Mouse (Mus musculus): ENCODE results near the gene Gdf11. TPM values are rescaled to one million over a fixed set of nuclear protein-coding genes. Genes with fewer than 3 reads are reported as not detected.

The Gdf11 gene
- total and polyA plus RNA-seq, 2 experiments from 2014 or later, result 6.7 to 19.1 TPM

DNA sequence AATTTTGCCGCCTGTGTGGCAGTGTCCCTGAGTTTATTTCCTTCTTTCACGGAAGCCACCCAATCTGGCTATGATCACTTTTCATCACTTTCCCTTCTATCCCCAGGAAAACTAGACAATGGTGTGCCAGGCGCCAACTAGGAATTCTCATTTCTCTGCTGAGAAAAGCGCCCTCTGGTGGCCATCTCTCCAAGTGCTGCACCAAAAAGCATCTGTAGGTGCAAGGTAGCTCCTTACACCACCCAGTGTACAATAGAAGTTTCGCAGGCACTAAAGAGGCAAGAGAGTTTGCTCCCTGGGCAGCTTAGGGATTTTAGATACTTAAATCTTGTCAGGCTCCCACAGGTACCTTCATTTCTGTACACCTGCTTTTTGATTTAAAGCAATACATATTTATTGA, 21.7 kb upstream of the Gdf11 start:
- H3K4me3 ChIP-seq (ENCODE audit: low read depth, low read length), result no peak overlapping the region
- H3K9me3 ChIP-seq (ENCODE audit: low read length), result no peaks in the 10 kb centered on the region
- peak overlapping the region; percentile 23; the same call in 1 of the 2 replicates for H3K27ac ChIP-seq (ENCODE audit: low read depth, low read length)
- peak; percentile 95 for DNase-seq
- 0 out of 2 replicates have a peak, but pooled peaks cover 4% of the 10 kb centered on the region for H3K36me3 ChIP-seq (ENCODE audit: insufficient read depth)
- H3K4me2 ChIP-seq (ENCODE audit: low read depth), result no peak overlapping the region
- ATAC-seq, result peak; percentile 62
- H3K27me3 ChIP-seq (ENCODE audit: insufficient read depth, low read length), result no peaks in the 10 kb centered on the region
- H3K4me1 ChIP-seq (ENCODE audit: insufficient read depth), result no peaks in the 10 kb centered on the region
- TF ChIP-seq CTCF (IDR thresholded peaks at IDR 0.05; ENCODE audit: low read depth), result peak; percentile 98
- no peak overlapping the region for H3K9ac ChIP-seq
- WGBS, result 4% methylated on average over 5 of the region's 5 CpGs

DNA sequence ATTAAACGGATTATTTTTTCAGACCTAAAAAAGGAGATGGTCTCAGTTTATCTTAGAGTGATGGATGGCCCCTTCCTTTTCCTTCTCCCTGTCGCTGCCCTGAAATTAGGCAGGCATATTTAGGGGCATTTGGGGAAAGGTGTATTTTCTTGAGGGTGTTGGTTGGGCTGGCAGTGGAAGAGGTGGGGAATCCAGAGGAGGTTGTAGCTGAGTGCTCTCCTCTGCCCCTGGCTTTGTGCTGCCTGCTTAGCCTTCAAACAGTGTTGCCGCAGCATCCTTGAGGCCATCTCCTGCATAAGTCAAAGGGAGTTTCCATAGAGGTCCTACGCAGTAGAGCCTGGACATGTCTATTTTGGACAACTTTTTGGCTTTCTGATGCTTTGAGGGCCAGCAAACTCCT, 21.3 kb upstream of the Gdf11 start:
- Histone ChIP-seq H3K9ac (no peak overlapping the region), H3K9me3 (ENCODE audit: low read length) (no peaks in the 10 kb centered on the region), H3K4me3 (ENCODE audit: low read depth, low read length) (no peak overlapping the region), H3K27me3 (ENCODE audit: insufficient read depth, low read length) (no peaks in the 10 kb centered on the region), H3K36me3 (ENCODE audit: insufficient read depth) (0 out of 2 replicates have a peak, but pooled peaks cover 2% of the 10 kb centered on the region), H3K4me2 (ENCODE audit: low read depth) (no peak overlapping the region), H3K4me1 (ENCODE audit: insufficient read depth) (no peaks in the 10 kb centered on the region), H3K27ac (ENCODE audit: low read depth, low read length) (peak overlapping the region; percentile 23; the same call in 1 of the 2 replicates)
- no peak for ATAC-seq
- DNase-seq, result no peak
- 77% methylated on average over 4 of the region's 4 CpGs for WGBS
- TF ChIP-seq CTCF (IDR thresholded peaks at IDR 0.05; ENCODE audit: low read depth), result no peak

DNA sequence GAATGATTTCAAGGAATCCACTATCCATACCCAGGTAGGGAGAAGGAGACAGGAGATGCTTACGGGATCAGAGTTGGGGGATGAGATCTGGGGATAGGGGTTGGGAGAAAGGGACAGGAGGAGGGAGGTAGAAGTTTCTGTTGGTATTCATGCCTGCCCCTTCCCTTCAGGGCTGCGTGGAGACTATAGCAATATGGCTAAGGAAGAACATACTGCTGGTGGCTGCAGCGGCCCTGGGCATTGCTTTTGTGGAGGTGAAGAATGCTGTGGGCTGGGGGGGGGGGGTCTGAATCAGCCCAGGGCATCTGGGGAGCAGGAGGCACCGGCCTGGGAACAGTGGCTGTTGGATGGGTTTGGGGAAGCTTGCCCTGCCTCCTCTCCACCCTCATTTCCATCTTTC, 20.8 kb upstream of the Gdf11 start:
- H3K9me3 ChIP-seq (ENCODE audit: low read length), result no peaks in the 10 kb centered on the region
- ATAC-seq, result no peak
- H3K36me3 ChIP-seq (ENCODE audit: insufficient read depth), result no peaks in the 10 kb centered on the region
- H3K27me3 ChIP-seq (ENCODE audit: insufficient read depth, low read length), result no peaks in the 10 kb centered on the region
- H3K9ac ChIP-seq, result no peak overlapping the region
- WGBS, result 83% methylated on average over 4 of the region's 4 CpGs
- TF ChIP-seq CTCF (IDR thresholded peaks at IDR 0.05; ENCODE audit: low read depth), result no peak
- no peak overlapping the region for H3K4me3 ChIP-seq (ENCODE audit: low read depth, low read length)
- H3K4me2 ChIP-seq (ENCODE audit: low read depth), result no peak overlapping the region
- DNase-seq, result no peak
- H3K4me1 ChIP-seq (ENCODE audit: insufficient read depth), result no peaks in the 10 kb centered on the region
- no peak overlapping the region for H3K27ac ChIP-seq (ENCODE audit: low read depth, low read length)

DNA sequence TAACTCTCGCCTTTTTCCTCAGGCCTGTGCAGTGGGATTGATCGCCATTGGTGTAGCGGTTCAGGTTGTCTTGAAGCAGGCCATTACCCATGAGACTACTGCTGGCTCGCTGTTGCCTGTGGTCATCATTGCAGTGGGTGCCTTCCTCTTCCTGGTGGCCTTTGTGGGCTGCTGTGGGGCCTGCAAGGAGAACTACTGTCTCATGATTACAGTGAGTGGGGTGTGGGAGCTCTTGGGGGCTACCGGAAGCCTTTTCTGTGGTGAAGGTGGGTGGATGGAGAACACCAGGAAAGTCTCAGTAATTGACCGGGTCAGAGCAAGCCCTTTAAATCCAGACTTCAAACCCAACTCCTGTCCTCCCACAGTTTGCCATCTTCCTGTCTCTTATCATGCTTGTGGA, 19.9 kb upstream of the Gdf11 start:
- Histone ChIP-seq H3K36me3 (ENCODE audit: insufficient read depth) (no peaks in the 10 kb centered on the region), H3K4me1 (ENCODE audit: insufficient read depth) (no peaks in the 10 kb centered on the region), H3K9me3 (ENCODE audit: low read length) (no peaks in the 10 kb centered on the region), H3K27ac (ENCODE audit: low read depth, low read length) (no peak overlapping the region), H3K4me2 (ENCODE audit: low read depth) (0 out of 2 replicates have a peak overlapping the region, but pooled peaks have one; percentile 90), H3K9ac (no peak overlapping the region), H3K4me3 (ENCODE audit: low read depth, low read length) (no peak overlapping the region), H3K27me3 (ENCODE audit: insufficient read depth, low read length) (no peaks in the 10 kb centered on the region)
- no peak for TF ChIP-seq CTCF (IDR thresholded peaks at IDR 0.05; ENCODE audit: low read depth)
- ATAC-seq, result no peak
- no peak for DNase-seq
- WGBS, result 91% methylated on average over 6 of the region's 6 CpGs

DNA sequence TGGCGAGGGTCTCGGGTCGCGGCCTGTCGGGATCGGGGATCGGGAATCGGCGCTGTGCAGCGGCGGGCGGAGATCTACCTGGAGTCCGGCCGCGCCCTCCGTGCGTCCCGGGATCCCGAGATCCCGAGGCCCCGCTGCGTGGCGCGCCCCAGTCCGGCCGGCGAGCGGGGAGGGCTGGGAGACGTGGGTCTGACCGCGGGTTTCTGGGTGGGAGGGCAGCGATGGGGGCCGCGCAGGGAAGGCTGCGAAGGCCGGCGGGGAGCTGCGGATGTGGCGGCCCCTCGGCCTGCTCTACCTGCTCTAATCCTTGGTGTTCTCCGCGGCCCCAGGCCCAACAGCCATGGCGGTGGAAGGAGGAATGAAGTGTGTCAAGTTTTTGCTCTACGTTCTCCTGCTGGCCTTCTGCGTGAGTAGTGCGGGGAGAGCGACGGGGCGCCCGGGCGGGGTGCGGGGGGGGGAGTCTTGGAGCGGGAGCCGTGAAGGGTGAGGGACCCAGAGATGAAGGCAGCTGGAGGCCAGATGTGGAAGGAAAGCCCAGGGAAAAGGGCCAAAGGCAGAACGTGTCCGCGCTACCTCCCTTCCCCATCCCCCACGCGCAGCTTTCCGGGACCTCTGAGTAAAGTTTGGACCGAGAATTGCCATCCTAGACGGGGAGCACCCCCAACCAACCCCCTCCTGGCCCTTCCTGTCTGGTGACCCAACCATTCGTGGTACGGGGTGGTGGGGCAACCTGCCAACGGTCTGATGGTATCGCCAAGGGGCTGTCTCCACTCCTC, 18.7 kb upstream of the Gdf11 start:
- peak overlapping the region; percentile 69 for H3K9ac ChIP-seq
- H3K4me1 ChIP-seq (ENCODE audit: insufficient read depth), result no peaks in the 10 kb centered on the region
- ATAC-seq (peak; percentile 55), DNase-seq (peak; percentile 54)
- H3K4me2 ChIP-seq (ENCODE audit: low read depth), result peak overlapping the region; percentile 90
- WGBS, result 3% methylated on average over 63 of the region's 66 CpGs
- peak overlapping the region; percentile 40; the same call in 1 of the 2 replicates for H3K27ac ChIP-seq (ENCODE audit: low read depth, low read length)
- no peaks in the 10 kb centered on the region for H3K27me3 ChIP-seq (ENCODE audit: insufficient read depth, low read length)
- H3K4me3 ChIP-seq (ENCODE audit: low read depth, low read length), result peak overlapping the region; percentile 74
- no peak for TF ChIP-seq CTCF (IDR thresholded peaks at IDR 0.05; ENCODE audit: low read depth)
- H3K36me3 ChIP-seq (ENCODE audit: insufficient read depth), result no peaks in the 10 kb centered on the region
- no peaks in the 10 kb centered on the region for H3K9me3 ChIP-seq (ENCODE audit: low read length)

DNA sequence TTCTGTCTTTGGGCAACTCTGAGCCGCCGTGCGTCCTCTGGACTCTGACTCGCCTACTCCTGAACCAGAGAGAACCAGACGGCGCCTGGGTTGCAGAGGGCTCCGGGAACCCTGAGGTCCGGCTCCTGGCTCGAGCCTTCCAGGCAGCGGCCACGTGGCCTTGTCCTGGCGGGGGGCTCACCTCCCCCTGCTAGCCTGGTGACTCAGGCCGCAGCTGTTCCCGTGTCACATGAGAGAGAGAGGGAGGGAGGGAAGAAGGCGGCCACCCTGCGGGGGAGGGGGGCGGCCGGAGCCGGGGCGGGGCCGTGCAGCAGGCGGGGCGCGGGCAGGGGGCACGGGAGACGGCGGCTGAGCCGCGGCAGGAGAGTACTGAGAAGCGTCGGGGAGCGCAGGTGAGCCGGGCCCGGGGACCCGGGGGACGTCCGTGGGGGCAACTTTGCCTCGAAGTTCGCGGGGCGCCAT, 18.1 kb upstream of the Gdf11 start:
- DNase-seq (peak; percentile 68), ATAC-seq (peak; percentile 66)
- H3K4me2 ChIP-seq (ENCODE audit: low read depth), result peak overlapping the region; percentile 90
- no peak for TF ChIP-seq CTCF (IDR thresholded peaks at IDR 0.05; ENCODE audit: low read depth)
- WGBS, result 1% methylated on average over 28 of the region's 41 CpGs
- H3K9me3 ChIP-seq (ENCODE audit: low read length), result no peaks in the 10 kb centered on the region
- peak overlapping the region; percentile 74 for H3K4me3 ChIP-seq (ENCODE audit: low read depth, low read length)
- H3K27me3 ChIP-seq (ENCODE audit: insufficient read depth, low read length), result no peaks in the 10 kb centered on the region
- peak overlapping the region; percentile 69 for H3K9ac ChIP-seq
- no peaks in the 10 kb centered on the region for H3K36me3 ChIP-seq (ENCODE audit: insufficient read depth)
- H3K4me1 ChIP-seq (ENCODE audit: insufficient read depth), result no peaks in the 10 kb centered on the region
- H3K27ac ChIP-seq (ENCODE audit: low read depth, low read length), result peak overlapping the region; percentile 40; the same call in 1 of the 2 replicates

DNA sequence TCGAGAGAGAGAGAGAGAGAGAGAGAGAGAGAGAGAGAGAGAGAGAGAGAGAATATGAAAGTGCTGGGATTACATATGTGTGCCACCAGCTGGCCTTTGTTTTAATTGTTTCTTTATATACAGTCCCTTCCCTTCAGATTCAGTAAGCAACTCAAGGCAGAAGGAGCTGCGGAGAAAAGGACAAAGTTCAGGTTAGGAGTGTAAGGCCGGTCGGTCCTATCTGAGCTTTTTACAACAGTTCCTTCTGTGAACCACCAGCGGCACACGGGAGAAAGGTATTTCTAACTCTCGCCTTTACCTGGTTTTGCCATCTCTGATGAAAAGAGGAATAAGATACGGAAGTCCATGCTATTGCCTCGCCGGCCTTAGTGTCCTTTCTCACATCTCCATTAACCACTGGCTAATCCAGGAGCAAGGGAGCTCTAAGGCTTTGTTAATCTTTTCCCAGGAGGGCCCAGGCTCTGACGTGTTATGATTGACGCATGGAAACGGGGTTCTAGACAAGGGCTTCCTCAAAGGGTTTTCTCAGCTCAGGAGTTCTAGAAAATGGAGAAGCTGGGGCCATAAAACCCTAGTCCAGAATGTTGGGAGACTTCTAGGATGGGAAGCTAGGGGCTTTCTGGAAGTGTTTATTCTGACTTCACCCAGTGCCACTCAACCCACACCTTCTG, 17.4 kb upstream of the Gdf11 start:
- Histone ChIP-seq H3K9ac (peak overlapping the region; percentile 69; the same call in 1 of the 2 replicates), H3K27ac (ENCODE audit: low read depth, low read length) (no peak overlapping the region), H3K4me3 (ENCODE audit: low read depth, low read length) (peak overlapping the region; percentile 74), H3K4me1 (ENCODE audit: insufficient read depth) (no peaks in the 10 kb centered on the region), H3K36me3 (ENCODE audit: insufficient read depth) (no peaks in the 10 kb centered on the region), H3K27me3 (ENCODE audit: insufficient read depth, low read length) (no peaks in the 10 kb centered on the region), H3K9me3 (ENCODE audit: low read length) (no peaks in the 10 kb centered on the region), H3K4me2 (ENCODE audit: low read depth) (peak overlapping the region; percentile 90)
- 61% methylated on average over 13 of the region's 13 CpGs for WGBS
- ATAC-seq (no peak), DNase-seq (no peak)
- TF ChIP-seq CTCF (IDR thresholded peaks at IDR 0.05; ENCODE audit: low read depth), result no peak
